Mouse (Mus musculus) myocyte (in vitro differentiated cells): ENCODE measurements at regions not wholly inside any gene's neighbourhood (a gene's known extent, or its start where the extent isn't known, plus 50 kb on each side); places are given as distances from the start of the nearest gene placed in this dataset.

Experiments
- H3K27me3 ChIP-seq: one replicate; pipeline ENCODE4 v1.6.1; 2011; ENCODE audit not compliant: control insufficient read depth, insufficient read depth, insufficient read length
- H3K36me3 ChIP-seq: one replicate; pipeline ENCODE4 v1.6.1; 2011; ENCODE audit not compliant: control insufficient read depth, insufficient read depth
- H3K4me2 ChIP-seq: one replicate; pipeline ENCODE4 v1.6.1; 2011; ENCODE audit warnings: low read depth, control low read depth
- H3K4me3 ChIP-seq: one replicate; pipeline ENCODE4 v1.5.1; 2011; ENCODE audit warnings: mild to moderate bottlenecking, control low read depth, moderate library complexity
- H3K79me2 ChIP-seq: one replicate; pipeline ENCODE4 v1.6.1; 2011; ENCODE audit not compliant: control insufficient read depth, insufficient read depth
- H3ac ChIP-seq: one replicate; pipeline ENCODE4 v1.6.1; 2011; ENCODE audit not compliant: control insufficient read depth, insufficient read length
- CEBPB ChIP-seq: IDR thresholded peaks from 2 replicates; pipeline ENCODE4 v1.6.1; 2011; ENCODE audit warnings: mild to moderate bottlenecking, moderate library complexity; ENCODE audit not compliant: poor library complexity, insufficient read depth, severe bottlenecking
- E2F4 ChIP-seq: IDR thresholded peaks from one replicate; pipeline ENCODE4 v1.6.1; 2011; ENCODE audit warnings: mild to moderate bottlenecking, control low read depth, moderate library complexity; ENCODE audit not compliant: insufficient read depth
- MAX ChIP-seq: IDR thresholded peaks from one replicate; pipeline ENCODE4 v1.6.1; 2011; ENCODE audit warnings: low read depth, mild to moderate bottlenecking, control low read depth
- MYOD1 ChIP-seq, 3 experiments: IDR thresholded peaks; one replicate each; pipeline ENCODE4 v1.6.1; 2011; ENCODE audit warnings: control low read depth in 2 of 3, low read depth in 2 of 3, mild to moderate bottlenecking in 2 of 3, moderate library complexity in 1 of 3; ENCODE audit not compliant: insufficient read length in 2 of 3, control insufficient read depth in 1 of 3
- MYOG ChIP-seq, 3 experiments: IDR thresholded peaks; one replicate each; pipeline ENCODE4 v1.6.1; 2011; ENCODE audit warnings: control low read depth in 2 of 3, low read depth in 2 of 3, mild to moderate bottlenecking in 2 of 3; ENCODE audit not compliant: insufficient read length in 2 of 3, control insufficient read depth in 1 of 3, insufficient read depth in 1 of 3
- POLR2A ChIP-seq: IDR thresholded peaks from one replicate; pipeline ENCODE4 v1.6.1; 2011; ENCODE audit warnings: low read depth, mild to moderate bottlenecking, control low read depth, moderate library complexity; ENCODE audit not compliant: insufficient read length
- POLR2AphosphoS2 ChIP-seq: IDR thresholded peaks from one replicate; pipeline ENCODE4 v1.6.1; 2011; ENCODE audit warnings: low read depth, control low read depth; ENCODE audit not compliant: insufficient read length
- REST ChIP-seq: IDR thresholded peaks from one replicate; pipeline ENCODE4 v1.6.1; 2011; ENCODE audit warnings: mild to moderate bottlenecking, control low read depth, moderate library complexity; ENCODE audit not compliant: insufficient read depth, insufficient read length
- SRF ChIP-seq: IDR thresholded peaks from one replicate; pipeline ENCODE4 v1.6.1; 2011; ENCODE audit warnings: low read depth; ENCODE audit not compliant: control insufficient read depth, insufficient read length
- TCF12 ChIP-seq: IDR thresholded peaks from one replicate; pipeline ENCODE4 v1.6.1; 2011; ENCODE audit warnings: mild to moderate bottlenecking, control low read depth; ENCODE audit not compliant: poor library complexity, insufficient read depth, severe bottlenecking
- TCF3 ChIP-seq: IDR thresholded peaks from one replicate; pipeline ENCODE4 v1.6.1; 2011; ENCODE audit warnings: low read depth, control low read depth; ENCODE audit not compliant: insufficient read length
- USF1 ChIP-seq: IDR thresholded peaks from one replicate; pipeline ENCODE4 v1.6.1; 2011; ENCODE audit warnings: low read depth, mild to moderate bottlenecking, control low read depth, moderate library complexity

DNA sequence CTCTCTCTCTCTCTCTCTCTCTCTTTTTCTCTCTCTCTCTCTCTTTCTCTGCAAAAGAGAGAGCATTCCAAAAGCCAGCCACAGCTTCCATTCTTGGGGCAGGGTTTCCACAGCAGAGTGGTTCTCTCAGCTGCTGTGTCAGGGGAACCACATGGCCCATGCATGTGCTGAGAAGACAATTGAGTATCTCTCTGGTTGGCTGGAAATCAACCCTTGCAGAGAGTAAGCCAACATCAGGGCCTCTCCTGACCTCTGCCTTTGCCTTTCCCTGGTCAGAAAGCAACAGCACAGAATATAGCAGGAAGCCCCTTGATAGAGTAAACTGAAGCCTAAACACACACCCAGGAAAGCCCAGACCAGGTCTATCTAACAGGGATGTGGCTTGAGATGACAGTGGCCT is 138.6 kb downstream of the Fgf18 start:
- Histone ChIP-seq H3ac (no peak overlapping the region), H3K4me3 (no peak overlapping the region), H3K27me3 (peaks cover 10% of the 10 kb centered on the region), H3K36me3 (no peaks in the 10 kb centered on the region), H3K79me2 (no peaks in the 10 kb centered on the region), H3K4me2 (no peak overlapping the region)
- TF ChIP-seq CEBPB (no peak), TCF12 (no peak), TCF3 (no peak), POLR2AphosphoS2 (no peak), USF1 (no peak), SRF (no peak), MAX (no peak), MYOG (IDR thresholded peaks at IDR 0.05; ENCODE audit: control insufficient read depth in 1 of 3, insufficient read depth in 1 of 3, insufficient read length in 2 of 3, low read depth in 2 of 3) (no peak), REST (no peak), E2F4 (no peak), MYOD1 (IDR thresholded peaks at IDR 0.05; ENCODE audit: control insufficient read depth in 1 of 3, insufficient read length in 2 of 3, low read depth in 2 of 3) (no peak), POLR2A (no peak)

DNA sequence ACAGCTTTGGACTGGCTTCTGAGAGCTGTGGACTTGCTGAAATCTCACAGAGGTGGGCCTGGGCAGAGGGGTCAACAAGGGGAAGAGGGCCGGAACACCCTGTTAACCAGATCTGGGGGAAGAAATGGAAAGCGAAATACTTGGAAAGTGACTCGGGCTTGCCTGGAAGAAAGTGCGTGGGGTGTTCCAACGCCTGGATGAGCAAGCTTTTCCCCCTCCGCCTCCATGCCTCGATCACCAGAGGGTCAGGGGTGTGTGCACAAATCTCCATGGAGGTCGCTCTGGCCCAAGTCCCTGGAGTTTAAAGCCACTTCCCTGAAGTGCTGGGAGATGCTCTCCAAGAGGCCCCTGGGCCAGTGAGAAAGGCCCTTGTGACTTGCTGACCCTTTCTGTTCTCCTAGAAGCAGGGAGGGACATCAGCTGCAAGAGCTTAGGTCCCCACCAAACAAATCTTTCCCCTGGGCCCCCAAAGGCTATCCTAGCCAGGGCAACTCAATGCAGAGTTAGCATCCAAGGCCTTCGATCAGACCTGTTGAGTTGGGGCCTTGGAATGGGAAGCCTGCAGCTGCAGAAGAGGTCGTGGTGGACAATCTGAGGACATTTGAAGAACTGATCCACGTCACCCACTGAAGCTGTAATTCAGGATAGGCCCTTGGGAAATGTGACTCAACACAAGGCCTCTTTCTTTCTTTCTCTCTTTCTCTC is 139.2 kb downstream of the Fgf18 start:
- Histone ChIP-seq H3ac (no peak overlapping the region), H3K79me2 (no peaks in the 10 kb centered on the region), H3K36me3 (no peaks in the 10 kb centered on the region), H3K4me2 (no peak overlapping the region), H3K27me3 (peaks cover 6% of the 10 kb centered on the region), H3K4me3 (no peak overlapping the region)
- no peak for TF ChIP-seq REST
- no peak for TF ChIP-seq SRF
- TF ChIP-seq TCF3: no peak
- TF ChIP-seq MYOG (IDR thresholded peaks at IDR 0.05; ENCODE audit: control insufficient read depth in 1 of 3, insufficient read depth in 1 of 3, insufficient read length in 2 of 3, low read depth in 2 of 3): no peak
- no peak for TF ChIP-seq USF1
- no peak for TF ChIP-seq CEBPB
- TF ChIP-seq MAX: no peak
- TF ChIP-seq E2F4: no peak
- no peak for TF ChIP-seq MYOD1 (IDR thresholded peaks at IDR 0.05; ENCODE audit: control insufficient read depth in 1 of 3, insufficient read length in 2 of 3, low read depth in 2 of 3)
- TF ChIP-seq TCF12: no peak
- TF ChIP-seq POLR2A: no peak
- TF ChIP-seq POLR2AphosphoS2: no peak

DNA sequence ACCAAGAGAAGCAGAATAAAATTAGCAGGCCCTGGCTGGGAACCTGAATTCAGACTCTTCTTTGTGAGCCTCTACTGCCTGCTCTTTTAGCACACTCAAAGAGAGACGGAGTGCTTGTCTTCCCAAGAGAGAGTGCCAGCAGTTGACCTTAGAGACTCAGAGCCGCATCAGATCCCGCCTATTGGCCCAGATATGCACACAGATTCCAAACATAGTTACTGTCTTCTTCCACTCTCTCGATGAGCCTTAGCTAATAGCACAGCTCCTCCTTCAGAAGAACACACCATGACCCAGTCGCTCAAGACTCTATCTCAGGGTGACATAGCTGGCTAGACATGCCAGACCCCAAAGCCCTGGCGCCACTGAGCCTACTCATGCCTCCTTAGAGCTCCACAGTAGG is 139.8 kb downstream of the Fgf18 start:
- Histone ChIP-seq H3ac (no peak overlapping the region), H3K36me3 (no peaks in the 10 kb centered on the region), H3K4me3 (no peak overlapping the region), H3K4me2 (no peak overlapping the region), H3K79me2 (no peaks in the 10 kb centered on the region), H3K27me3 (peaks cover 3% of the 10 kb centered on the region)
- TF ChIP-seq SRF (no peak), TCF3 (no peak), POLR2AphosphoS2 (no peak), POLR2A (no peak), MYOD1 (IDR thresholded peaks at IDR 0.05; ENCODE audit: control insufficient read depth in 1 of 3, insufficient read length in 2 of 3, low read depth in 2 of 3) (no peak), MAX (no peak), TCF12 (no peak), MYOG (IDR thresholded peaks at IDR 0.05; ENCODE audit: control insufficient read depth in 1 of 3, insufficient read depth in 1 of 3, insufficient read length in 2 of 3, low read depth in 2 of 3) (no peak), CEBPB (no peak), E2F4 (no peak), REST (no peak), USF1 (no peak)

DNA sequence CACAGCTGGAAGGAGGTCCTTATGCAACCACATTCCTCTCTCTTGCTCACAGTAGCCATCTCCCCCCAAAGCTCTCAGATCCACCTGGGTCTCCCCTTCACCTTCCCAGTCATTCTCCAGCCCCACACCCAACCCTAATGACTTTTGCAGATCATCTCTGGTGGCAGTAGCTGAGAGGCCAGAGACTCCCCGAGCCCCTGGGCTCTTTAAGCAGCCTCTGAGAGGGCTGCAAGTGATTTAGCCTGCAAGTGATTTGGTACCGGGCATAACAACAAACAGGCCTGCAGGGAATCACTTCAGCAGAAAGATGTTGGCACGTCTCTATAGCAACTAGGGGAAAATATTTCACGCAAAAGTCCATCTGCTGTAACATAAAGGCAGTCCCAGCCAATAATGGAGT is 142.0 kb downstream of the Fgf18 start:
- no peaks in the 10 kb centered on the region for H3K27me3 ChIP-seq
- H3K36me3 ChIP-seq: no peaks in the 10 kb centered on the region
- TF ChIP-seq SRF (no peak), TCF12 (no peak), MYOD1 (IDR thresholded peaks at IDR 0.05; ENCODE audit: control insufficient read depth in 1 of 3, insufficient read length in 2 of 3, low read depth in 2 of 3) (no peak), POLR2A (no peak), POLR2AphosphoS2 (no peak), REST (no peak), MAX (no peak), USF1 (no peak), E2F4 (no peak), TCF3 (no peak), CEBPB (no peak), MYOG (IDR thresholded peaks at IDR 0.05; ENCODE audit: control insufficient read depth in 1 of 3, insufficient read depth in 1 of 3, insufficient read length in 2 of 3, low read depth in 2 of 3) (no peak)
- no peak overlapping the region for H3K4me2 ChIP-seq
- H3K79me2 ChIP-seq: no peaks in the 10 kb centered on the region
- H3ac ChIP-seq: no peak overlapping the region
- no peak overlapping the region for H3K4me3 ChIP-seq

DNA sequence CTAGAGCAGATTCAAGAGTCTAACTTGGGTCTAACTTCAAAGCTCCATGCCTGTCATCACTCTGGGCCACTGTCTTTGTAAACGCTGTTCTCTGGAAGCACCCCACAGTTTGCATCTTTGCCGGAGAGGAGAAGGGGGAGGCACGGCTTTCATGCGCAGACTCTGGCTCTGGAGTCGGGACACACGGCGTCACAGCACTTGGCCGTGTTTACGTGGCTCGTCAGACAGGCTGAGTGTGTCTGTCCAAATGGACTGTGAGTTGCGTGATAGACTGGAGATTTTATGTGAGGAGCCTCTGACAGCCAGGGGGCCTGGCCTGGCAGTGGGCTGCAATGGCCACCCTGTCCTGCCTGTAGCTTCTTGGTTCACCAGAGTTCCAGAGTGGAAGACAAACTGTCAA is 142.6 kb downstream of the Fgf18 start:
- Histone ChIP-seq H3K27me3 (no peaks in the 10 kb centered on the region), H3K36me3 (no peaks in the 10 kb centered on the region), H3K4me2 (no peak overlapping the region), H3K79me2 (no peaks in the 10 kb centered on the region), H3ac (no peak overlapping the region), H3K4me3 (no peak overlapping the region)
- TF ChIP-seq TCF3 (no peak), MYOD1 (IDR thresholded peaks at IDR 0.05; ENCODE audit: control insufficient read depth in 1 of 3, insufficient read length in 2 of 3, low read depth in 2 of 3) (no peak), TCF12 (no peak), POLR2AphosphoS2 (no peak), CEBPB (no peak), REST (no peak), MAX (no peak), POLR2A (no peak), SRF (no peak), USF1 (no peak), E2F4 (no peak), MYOG (IDR thresholded peaks at IDR 0.05; ENCODE audit: control insufficient read depth in 1 of 3, insufficient read depth in 1 of 3, insufficient read length in 2 of 3, low read depth in 2 of 3) (no peak)
